Mouse (Mus musculus) erythroblast, embryonic 14.5 days (primary cell): Measurements from ENCODE around the gene Fam81a. TPM values are rescaled to one million over a fixed set of nuclear protein-coding genes. Genes with fewer than 3 reads are reported as not detected.

ENCODE experiments used
- H3K27me3 ChIP-seq: 2 replicates; pipeline ENCODE4 v1.6.1; 2012; ENCODE audit warnings: inconsistent platforms; ENCODE audit not compliant: control insufficient read depth
- H3K36me3 ChIP-seq: 2 replicates; pipeline ENCODE4 v1.6.1; 2012; ENCODE audit warnings: mild to moderate bottlenecking, inconsistent platforms; ENCODE audit not compliant: control insufficient read depth
- H3K4me1 ChIP-seq: 2 replicates; pipeline ENCODE4 v1.6.1; 2012; ENCODE audit warnings: inconsistent platforms; ENCODE audit not compliant: control insufficient read depth
- H3K4me3 ChIP-seq: replicated peaks from 2 replicates; pipeline ENCODE3; 2012; ENCODE audit warnings: moderate library complexity, mild to moderate bottlenecking, inconsistent platforms
- H3K9me3 ChIP-seq: 2 replicates; pipeline ENCODE4 v1.6.1; 2012; ENCODE audit warnings: low read length, inconsistent platforms, mixed read lengths; ENCODE audit not compliant: control insufficient read depth
- GATA1 ChIP-seq: IDR thresholded peaks from 2 replicates; pipeline ENCODE4 v1.6.1; 2012; ENCODE audit warnings: low read length, inconsistent platforms, mixed read lengths
- polyA plus RNA-seq: library from polyadenylated mRNA; stranded (reverse); fragments of >175 nt; gene quantifications from 2 replicates; pipeline ENCODE4 v1.2.3, GENCODE M21; 2012

The Fam81a gene
- polyA plus RNA-seq, 1 experiment, result not detected

GRCm38 (mm10) chr9:70039597-70040385 lies 102.6 kb downstream of the Fam81a start:
- TF ChIP-seq GATA1, result no peak
- Histone ChIP-seq H3K4me3 (no peak overlapping the region), H3K36me3 (no peaks in the 10 kb centered on the region)

More at GRCm38 (mm10) chr9:70039597-70040385, 102.6 kb downstream of the Fam81a start:
- H3K27me3 ChIP-seq, result peaks cover 15% of the 10 kb centered on the region
- peaks cover 23% of the 10 kb centered on the region for H3K4me1 ChIP-seq
- peaks cover 2% of the 10 kb centered on the region; the same call in 1 of the 2 replicates for H3K9me3 ChIP-seq

Other genes with a start within 250 kb of the Fam81a start
- gene Bnip2, start 153.1 kb downstream of the Fam81a start, polyA plus RNA-seq, result 1.8 and 2.1 TPM in 2 replicates
- gene Gtf2a2, start 130.0 kb downstream of the Fam81a start, polyA plus RNA-seq, result 6.1 and 9.2 TPM in 2 replicates
- gene Gcnt3, start 104.5 kb downstream of the Fam81a start, polyA plus RNA-seq, result not detected in 2 replicates
- gene Myo1e, start 64.8 kb upstream of the Fam81a start, polyA plus RNA-seq, result 0.02 and 0.03 TPM in 2 replicates